Mouse (Mus musculus) frontal cortex, adult (tissue): ENCODE measurements around the gene Tfpi.

Experiments
- ATAC-seq: cut with Nextera tagmentation; 2 replicates; pipeline ENCODE4 v1.9.2; 2017; ENCODE audit warnings: mild to moderate bottlenecking, moderate library complexity, mixed read lengths; ENCODE audit not compliant: low TSS enrichment

The Tfpi gene

GRCm38 (mm10) chr2:84473941-84474530 lies 2.5 kb downstream of the Tfpi start:
- ATAC-seq, result no peak

- no peak for ATAC-seq
Observed at GRCm38 (mm10) chr2:84467391-84467790, 9.2 kb downstream of the Tfpi start.

GRCm38 (mm10) chr2:84464956-84465355 lies 11.6 kb downstream of the Tfpi start:
- no peak for ATAC-seq

GRCm38 (mm10) chr2:84462411-84462810 lies 14.2 kb downstream of the Tfpi start:
- ATAC-seq, result peak; percentile 95

- ATAC-seq, result no peak
Observed at GRCm38 (mm10) chr2:84459651-84460177, 16.9 kb downstream of the Tfpi start.

- ATAC-seq, result no peak
Observed at GRCm38 (mm10) chr2:84457221-84457620, 19.4 kb downstream of the Tfpi start.

- peak; percentile 98 for ATAC-seq
Observed at GRCm38 (mm10) chr2:84455236-84455799, 21.3 kb downstream of the Tfpi start.

GRCm38 (mm10) chr2:84454551-84455235 lies 21.9 kb downstream of the Tfpi start:
- peak; percentile 84 for ATAC-seq

GRCm38 (mm10) chr2:84454051-84454450 lies 22.5 kb downstream of the Tfpi start:
- peak; percentile 77 for ATAC-seq

- no peak for ATAC-seq
Observed at GRCm38 (mm10) chr2:84445499-84445898, 31.1 kb downstream of the Tfpi start.

- ATAC-seq, result no peak
Observed at GRCm38 (mm10) chr2:84441940-84442339, 34.6 kb downstream of the Tfpi start.

GRCm38 (mm10) chr2:84429724-84430123 lies 46.9 kb downstream of the Tfpi start:
- peak; percentile 88 for ATAC-seq

GRCm38 (mm10) chr2:84428836-84429235 lies 47.7 kb downstream of the Tfpi start:
- no peak for ATAC-seq

- ATAC-seq, result no peak
Observed at GRCm38 (mm10) chr2:84426531-84426930, 50.0 kb downstream of the Tfpi start.

GRCm38 (mm10) chr2:84425138-84425537 lies 51.4 kb downstream of the Tfpi start, which contains the start of gene Calcrl:
Gene Calcrl, minus strand, starts transcription at chr2:84425411.
- ATAC-seq, result peak; percentile 89

- ATAC-seq, result no peak
Observed at GRCm38 (mm10) chr2:84416501-84416900, 60.1 kb downstream of the Tfpi start.

GRCm38 (mm10) chr2:84409796-84410592 lies 66.6 kb downstream of the Tfpi start:
- no peak for ATAC-seq

GRCm38 (mm10) chr2:84404834-84405233 lies 71.7 kb downstream of the Tfpi start:
- no peak for ATAC-seq

GRCm38 (mm10) chr2:84402713-84403112 lies 73.9 kb downstream of the Tfpi start:
- ATAC-seq, result no peak

GRCm38 (mm10) chr2:84396557-84396956 lies 80.0 kb downstream of the Tfpi start:
- no peak for ATAC-seq

- ATAC-seq, result no peak
Observed at GRCm38 (mm10) chr2:84393236-84393635, 83.3 kb downstream of the Tfpi start.

- no peak for ATAC-seq
Observed at GRCm38 (mm10) chr2:84389075-84389474, 87.5 kb downstream of the Tfpi start.
